Mouse (Mus musculus) A20 (cell line): Measurements from ENCODE around the gene Tmem167b.

Experiments
- DNase-seq: peaks from one replicate; pipeline ENCODE4 v3.0.0-alpha.2; 2011; ENCODE audit warnings: low read depth, low spot score

Gene Tmem167b

GRCm38 (mm10) chr3:108537303-108537702, 25.0 kb downstream of the Tmem167b start:
- DNase-seq, result peak; percentile 79

GRCm38 (mm10) chr3:108536517-108537260, 25.6 kb downstream of the Tmem167b start, which contains the start of gene 5330417C22Rik:
Gene 5330417C22Rik (minus strand): TSS chr3:108536536.
- peak; percentile 6 for DNase-seq

GRCm38 (mm10) chr3:108535896-108536516, 26.3 kb downstream of the Tmem167b start:
- no peak for DNase-seq

GRCm38 (mm10) chr3:108533951-108534350, 28.3 kb downstream of the Tmem167b start, which contains the start of gene 1700013F07Rik:
Gene 1700013F07Rik (plus strand): TSS chr3:108534150.
- no peak for DNase-seq

- DNase-seq, result no peak
Measured at GRCm38 (mm10) chr3:108533114-108533885, 29.0 kb downstream of the Tmem167b start.

GRCm38 (mm10) chr3:108528489-108528888, 33.8 kb downstream of the Tmem167b start:
- DNase-seq, result no peak

GRCm38 (mm10) chr3:108523415-108523814, 38.9 kb downstream of the Tmem167b start:
- DNase-seq, result no peak

- no peak for DNase-seq
Measured at GRCm38 (mm10) chr3:108518276-108518675, 44.0 kb downstream of the Tmem167b start.

GRCm38 (mm10) chr3:108513465-108513864, 48.8 kb downstream of the Tmem167b start:
- no peak for DNase-seq

GRCm38 (mm10) chr3:108510716-108511483, 51.4 kb downstream of the Tmem167b start:
- no peak for DNase-seq

- no peak for DNase-seq
Measured at GRCm38 (mm10) chr3:108510156-108510555, 52.1 kb downstream of the Tmem167b start.

GRCm38 (mm10) chr3:108508745-108509474, 53.4 kb downstream of the Tmem167b start:
- DNase-seq, result no peak
